Mouse (Mus musculus): ENCODE data around the gene Gpkow.

Gene Gpkow

GRCm38 (mm10) chrX:7750432-7751116 is 53.6 kb downstream of the Gpkow start, which contains the start of gene Ccdc120:
TSS of gene Ccdc120 (minus strand) at chrX:7750905.
- DNase-seq, result peak; percentile 87

GRCm38 (mm10) chrX:7753627-7754026 is 56.7 kb downstream of the Gpkow start:
- DNase-seq, result peak in 1 of 2 experiments; percentile 50

Data from cerebellum, postnatal 14 days (tissue).